In the genomic region with DNA sequence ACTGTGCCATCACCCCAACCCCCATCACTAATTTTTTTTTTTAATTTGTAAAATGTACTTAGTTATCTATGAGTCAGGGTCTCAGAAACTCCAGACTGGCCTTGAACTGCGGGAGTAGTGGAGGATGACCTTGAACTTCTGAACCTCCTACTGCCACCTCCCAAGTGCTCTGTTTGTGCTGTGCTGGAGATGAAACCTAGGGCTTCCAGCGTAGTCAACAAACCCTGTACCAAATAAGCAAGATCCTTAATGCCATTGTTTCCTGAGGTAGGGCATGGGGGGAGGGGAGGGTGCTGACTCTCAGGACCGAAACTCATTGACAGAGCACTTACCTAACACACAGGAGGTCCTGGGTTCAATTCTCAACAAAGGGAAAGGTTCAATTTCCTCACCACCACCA, we compare ENCODE assay signal across 12 mouse cellular contexts.
DNase-seq lines count a peak whose midpoint lies in the region; ATAC-seq and TF ChIP-seq lines count a peak whose summit lies in the region.
"Had no signal": no experiment of that assay in that cellular context is flagged by ENCODE, and none has a peak within 500 bp of the region (broad histone marks: within the 10 kb centered on the region; RNA-seq: fewer than 3 reads in every experiment).

No protein-coding gene starts in this region.

- TF ChIP-seq CTCF in forebrain, postnatal 0 days (IDR thresholded peaks at IDR 0.05; ENCODE audit: low read depth), result no peak

- H3K9ac ChIP-seq in hindbrain, embryonic 11.5 days (ENCODE audit: low read depth, low read length), result no peak overlapping the region
- no peak overlapping the region for H3K9ac ChIP-seq in ES-E14 (ENCODE audit: insufficient read depth, low read depth, low read length, poor library complexity, severe bottlenecking)
- no peak overlapping the region for H3K9ac ChIP-seq in forebrain, postnatal 0 days
- H3K9ac ChIP-seq: limb, embryonic 12.5 days; stomach, embryonic 15.5 days had no signal

- H3K36me3 ChIP-seq in hindbrain, embryonic 10.5 days, result no peaks in the 10 kb centered on the region
- H3K36me3 ChIP-seq in hindbrain, embryonic 11.5 days (ENCODE audit: control insufficient read depth, insufficient read depth, low read length), result no peaks in the 10 kb centered on the region
- H3K36me3 ChIP-seq in ES-E14 (ENCODE audit: control insufficient read depth, insufficient read depth, low read length, poor library complexity, severe bottlenecking), result no peaks in the 10 kb centered on the region
- H3K36me3 ChIP-seq in forebrain, postnatal 0 days (ENCODE audit: insufficient read depth), result no peaks in the 10 kb centered on the region
- H3K36me3 ChIP-seq: embryonic facial prominence, embryonic 13.5 days; heart, embryonic 10.5 days; limb, embryonic 12.5 days; stomach, embryonic 15.5 days had no signal

- in situ Hi-C loops in ES-E14 (cut with MboI; ENCODE audit: low sequenced_read_pairs in 2 of 2, unreplicated experiment in 2 of 2), result no loop called here

- WGBS in hindbrain, embryonic 10.5 days, result 19% methylated on average over 3 of the region's 3 CpGs
- WGBS in hindbrain, embryonic 11.5 days, result 32% methylated on average over 3 of the region's 3 CpGs
- 48% methylated on average over 3 of the region's 3 CpGs for WGBS in forebrain, postnatal 0 days

- ATAC-seq in hindbrain, embryonic 11.5 days (ENCODE audit: low FRiP score), result no peak
- no peak for ATAC-seq in forebrain, postnatal 0 days
- ATAC-seq: CD4-positive, CD25-positive, alpha-beta regulatory T cell, adult 4 months had no signal

- H3K27ac ChIP-seq in hindbrain, embryonic 10.5 days, result peak overlapping the region; percentile 82; the same call in 1 of the 2 replicates
- H3K27ac ChIP-seq in hindbrain, embryonic 11.5 days (ENCODE audit: low read depth, low read length), result no peak overlapping the region
- H3K27ac ChIP-seq in ES-E14 (ENCODE audit: insufficient read depth, low read depth, low read length, poor library complexity, severe bottlenecking), result 0 out of 2 replicates have a peak overlapping the region, but pooled peaks have one; percentile 1
- H3K27ac ChIP-seq in forebrain, postnatal 0 days (ENCODE audit: low read depth, low read length), result peak overlapping the region; percentile 74; the same call in 1 of the 2 replicates
- H3K27ac ChIP-seq: embryonic facial prominence, embryonic 13.5 days; limb, embryonic 12.5 days; stomach, embryonic 15.5 days had no signal

- no peak for DNase-seq in hindbrain, embryonic 10.5 days (ENCODE audit: low spot score)
- no peak for DNase-seq in hindbrain, embryonic 11.5 days (ENCODE audit: low spot score)
- no peak for DNase-seq in ES-E14 (ENCODE audit: low read depth, low spot score)
- peak; percentile 27 to 39 for DNase-seq in cerebellum, postnatal 25 days
- no peak for DNase-seq in forebrain, postnatal 0 days
- no peak for DNase-seq in urinary bladder, adult 2 months (ENCODE audit: low spot score)
- no peak for DNase-seq in urinary bladder, postnatal 25 days (ENCODE audit: low spot score)

- no peak overlapping the region for H3K4me3 ChIP-seq in hindbrain, embryonic 10.5 days
- H3K4me3 ChIP-seq in hindbrain, embryonic 11.5 days (ENCODE audit: low read depth, low read length), result no peak overlapping the region
- H3K4me3 ChIP-seq in ES-E14 (ENCODE audit: insufficient read depth in 1 of 2, low read depth in 1 of 2, low read length in 2 of 2, poor library complexity in 1 of 2, severe bottlenecking in 1 of 2), result no peak overlapping the region
- no peak overlapping the region for H3K4me3 ChIP-seq in forebrain, postnatal 0 days (ENCODE audit: low read depth, low read length)

- H3K4me2 ChIP-seq in hindbrain, embryonic 11.5 days (replicated peaks; ENCODE audit: low read depth, low read length), result no peak overlapping the region
- no peak overlapping the region for H3K4me2 ChIP-seq in forebrain, postnatal 0 days (ENCODE audit: low read depth)

- no peaks in the 10 kb centered on the region for H3K9me3 ChIP-seq in hindbrain, embryonic 10.5 days
- no peaks in the 10 kb centered on the region for H3K9me3 ChIP-seq in hindbrain, embryonic 11.5 days (ENCODE audit: control insufficient read depth, low read length)
- no peaks in the 10 kb centered on the region for H3K9me3 ChIP-seq in ES-E14 (ENCODE audit: control insufficient read depth, insufficient read depth, low read depth, low read length)
- no peaks in the 10 kb centered on the region for H3K9me3 ChIP-seq in forebrain, postnatal 0 days (ENCODE audit: low read length)
- H3K9me3 ChIP-seq: embryonic facial prominence, embryonic 13.5 days; heart, embryonic 10.5 days; limb, embryonic 12.5 days; stomach, embryonic 15.5 days had no signal

- H3K27me3 ChIP-seq in hindbrain, embryonic 10.5 days (ENCODE audit: insufficient read depth, poor library complexity, severe bottlenecking), result peaks cover 32% of the 10 kb centered on the region
- no peaks in the 10 kb centered on the region for H3K27me3 ChIP-seq in hindbrain, embryonic 11.5 days (ENCODE audit: control insufficient read depth, insufficient read depth, low read length)
- H3K27me3 ChIP-seq in forebrain, postnatal 0 days (ENCODE audit: insufficient read depth, low read length), result no peaks in the 10 kb centered on the region
- H3K27me3 ChIP-seq: embryonic facial prominence, embryonic 13.5 days; stomach, embryonic 15.5 days had no signal

- H3K4me1 ChIP-seq in hindbrain, embryonic 10.5 days (replicated peaks), result peaks cover 22% of the 10 kb centered on the region
- H3K4me1 ChIP-seq in hindbrain, embryonic 11.5 days (replicated peaks; ENCODE audit: control insufficient read depth, insufficient read depth, low read length), result peaks cover 8% of the 10 kb centered on the region
- peaks cover 2 to 3% of the 10 kb centered on the region in 2 experiments; a peak in 1 of 4 replicates for H3K4me1 ChIP-seq in ES-E14 (ENCODE audit: control insufficient read depth in 2 of 2, insufficient read depth in 2 of 2, low read length in 2 of 2, poor library complexity in 1 of 2)
- no peaks in the 10 kb centered on the region for H3K4me1 ChIP-seq in forebrain, postnatal 0 days (ENCODE audit: insufficient read depth)

TF ChIP-seq in ES-E14, 5 proteins besides CTCF, POLR2A, EP300 and RAD21:
- TF ChIP-seq MAFK (IDR thresholded peaks at IDR 0.05; ENCODE audit: insufficient read depth, low read depth, low read length), result no peak
- TF ChIP-seq ZC3H11A (IDR thresholded peaks at IDR 0.05; ENCODE audit: borderline replicate concordance, low read depth, low read length), result no peak
- TF ChIP-seq CHD2 (IDR thresholded peaks at IDR 0.05; ENCODE audit: low read depth, low read length), result no peak
- TF ChIP-seq ZNF384 (IDR thresholded peaks at IDR 0.05; ENCODE audit: low read depth, low read length), result no peak
- no peak for TF ChIP-seq HCFC1 (IDR thresholded peaks at IDR 0.05; ENCODE audit: borderline replicate concordance, insufficient read depth, low read length)

Comparison
In these comparisons a context has a peak if more than half of its experiments do, and no peak if none do; other contexts are left out.
1. DNase-seq: peak in cerebellum, postnatal 25 days (2 of 2); none in hindbrain, embryonic 10.5 days (single experiment), hindbrain, embryonic 11.5 days (single experiment), ES-E14 (single experiment), forebrain, postnatal 0 days (single experiment), urinary bladder, adult 2 months (single experiment) and urinary bladder, postnatal 25 days (single experiment).